8 mouse cellular contexts compared by ENCODE assay signal in genomic region chr2:181457831-181458230, GRCm38 (mm10). TPM values are rescaled to one million over a fixed set of nuclear protein-coding genes. Genes with fewer than 3 reads are reported as not detected.
DNase-seq lines count a peak whose midpoint lies in the region; ATAC-seq and TF ChIP-seq lines count a peak whose summit lies in the region.

No protein-coding gene starts in this region.

- H3K9me3 ChIP-seq in forebrain, embryonic 16.5 days (ENCODE audit: control insufficient read depth, low read length), result no peaks in the 10 kb centered on the region
- H3K9me3 ChIP-seq in limb, embryonic 12.5 days, result no peaks in the 10 kb centered on the region

- peak overlapping the region; percentile 81 for H3K4me2 ChIP-seq in forebrain, embryonic 16.5 days (ENCODE audit: low read length)
- peak overlapping the region; percentile 99 for H3K4me2 ChIP-seq in limb, embryonic 12.5 days

- H3K27ac ChIP-seq in kidney, adult 2 months (ENCODE audit: insufficient read depth, low read depth, low read length), result no peak overlapping the region
- H3K27ac ChIP-seq in forebrain, embryonic 16.5 days (ENCODE audit: low read length), result no peak overlapping the region
- no peak overlapping the region for H3K27ac ChIP-seq in limb, embryonic 12.5 days
- H3K27ac ChIP-seq in olfactory bulb, adult 2 months (ENCODE audit: insufficient read depth, low read depth, low read length), result no peak overlapping the region

- H3K27me3 ChIP-seq in kidney, adult 2 months (replicated peaks; ENCODE audit: control insufficient read depth, insufficient read depth, low read length), result no peaks in the 10 kb centered on the region
- H3K27me3 ChIP-seq in forebrain, embryonic 16.5 days (replicated peaks; ENCODE audit: control insufficient read depth, insufficient read depth, low read length), result peaks cover 23% of the 10 kb centered on the region
- H3K27me3 ChIP-seq in limb, embryonic 12.5 days, result peaks cover 49% of the 10 kb centered on the region

- peak overlapping the region; percentile 95 for H3K4me3 ChIP-seq in kidney, adult 2 months (ENCODE audit: insufficient read depth, low read depth, low read length)
- peak overlapping the region; percentile 75 for H3K4me3 ChIP-seq in forebrain, embryonic 16.5 days (replicated peaks; ENCODE audit: low read length)
- peak overlapping the region; percentile 94 for H3K4me3 ChIP-seq in limb, embryonic 12.5 days (replicated peaks)
- peak overlapping the region; percentile 37 for H3K4me3 ChIP-seq in olfactory bulb, adult 2 months (ENCODE audit: insufficient read depth, low read depth, low read length)

- no peak for TF ChIP-seq POLR2A in kidney, adult 2 months (IDR thresholded peaks at IDR 0.05; ENCODE audit: low read depth, low read length)
- no peak for TF ChIP-seq POLR2A in brain, embryonic 14.5 days (IDR thresholded peaks at IDR 0.05; ENCODE audit: borderline replicate concordance, extremely low read depth, insufficient read depth, insufficient read length, poor library complexity, severe bottlenecking)
- no peak for TF ChIP-seq POLR2A in olfactory bulb, adult 2 months (IDR thresholded peaks at IDR 0.05; ENCODE audit: insufficient read depth, low read depth, low read length)

- no peak for ATAC-seq in forebrain, embryonic 16.5 days
- no peak for ATAC-seq in limb, embryonic 12.5 days (ENCODE audit: insufficient number of reproducible peaks, insufficient read depth, low FRiP score, low TSS enrichment, low read depth)

- no peaks in the 10 kb centered on the region for H3K36me3 ChIP-seq in kidney, adult 2 months (ENCODE audit: control insufficient read depth, insufficient read depth, low read length)
- H3K36me3 ChIP-seq in forebrain, embryonic 16.5 days (ENCODE audit: control insufficient read depth, insufficient read depth), result no peaks in the 10 kb centered on the region
- no peaks in the 10 kb centered on the region for H3K36me3 ChIP-seq in limb, embryonic 12.5 days

- H3K9ac ChIP-seq in forebrain, embryonic 16.5 days (replicated peaks; ENCODE audit: low read depth, low read length), result no peak overlapping the region
- H3K9ac ChIP-seq in limb, embryonic 12.5 days (replicated peaks), result no peak overlapping the region

- H3K4me1 ChIP-seq in kidney, adult 2 months (ENCODE audit: control insufficient read depth, insufficient read depth, low read length), result no peaks in the 10 kb centered on the region
- H3K4me1 ChIP-seq in forebrain, embryonic 16.5 days (replicated peaks; ENCODE audit: control insufficient read depth, insufficient read depth, low read length), result peaks cover 19% of the 10 kb centered on the region
- H3K4me1 ChIP-seq in limb, embryonic 12.5 days (replicated peaks), result peaks cover 19% of the 10 kb centered on the region
- peaks cover 9% of the 10 kb centered on the region for H3K4me1 ChIP-seq in olfactory bulb, adult 2 months (ENCODE audit: control insufficient read depth, insufficient read depth, low read length)

- WGBS in kidney, adult 2 months, result 8% methylated on average over 15 of the region's 15 CpGs
- WGBS in forebrain, embryonic 16.5 days, result 2% methylated on average over 15 of the region's 15 CpGs
- 5% methylated on average over 15 of the region's 15 CpGs for WGBS in limb, embryonic 12.5 days
- 2% methylated on average over 15 of the region's 15 CpGs for WGBS in olfactory bulb, adult 2 months

- DNase-seq in kidney, adult 2 months, result peak; percentile 38
- no peak for DNase-seq in kidney, adult 8-10 months
- DNase-seq in brain, embryonic 14.5 days (ENCODE audit: low read depth), result peak; percentile 25
- no peak for DNase-seq in spleen, adult 12 weeks (ENCODE audit: low spot score)
- no peak for DNase-seq in c-Kit-positive CD71-positive TER-119-positive erythroid progenitor cells, embryonic 14.5 days (ENCODE audit: low spot score)

- no peak for TF ChIP-seq CTCF in kidney, adult 2 months (conservative IDR thresholded peaks at IDR 0.05; ENCODE audit: insufficient read depth, insufficient read length, low read depth, low read length)
- TF ChIP-seq CTCF in brain, embryonic 14.5 days (IDR thresholded peaks at IDR 0.05; ENCODE audit: borderline replicate concordance, extremely low read depth, insufficient read depth, insufficient read length), result no peak
- TF ChIP-seq CTCF in olfactory bulb, adult 2 months (IDR thresholded peaks at IDR 0.05; ENCODE audit: insufficient read depth, low read depth, low read length), result no peak

RNA-seq across cellular contexts. Expression of gene Zbtb46, which starts 1.4 kb away (rescaled TPM):
- 7.7 and 8.0 TPM in 2 replicates for polyA plus RNA-seq in kidney, adult 2 months (2012; rRNA removed)
- polyA plus RNA-seq in brain, embryonic 14.5 days (2012; rRNA removed), result 12.1 and 18.4 TPM in 2 replicates
- 9.5 and 11.9 TPM in 2 replicates for polyA plus RNA-seq in forebrain, embryonic 16.5 days (2015; fragmentation: Nextera tagmentation; extraction: Ambion mirVana)
- 8.3 and 9.1 TPM in 2 replicates for polyA plus RNA-seq in limb, embryonic 12.5 days (2016; fragmentation: Nextera tagmentation; extraction: Ambion mirVana)
- not detected in 2 replicates for polyA plus RNA-seq in olfactory bulb, adult 2 months (2012; ENCODE audit: insufficient read depth, insufficient read length, low replicate concordance, missing spikeins)

RNA-seq across cellular contexts. Expression of gene Abhd16b, which starts 35.2 kb away (rescaled TPM):
- polyA plus RNA-seq in kidney, adult 2 months (2012; rRNA removed), result not detected in 2 replicates
- polyA plus RNA-seq in brain, embryonic 14.5 days (2012; rRNA removed), result not detected in 2 replicates
- polyA plus RNA-seq in forebrain, embryonic 16.5 days (2015; fragmentation: Nextera tagmentation; extraction: Ambion mirVana), result not detected in 2 replicates
- not detected in 2 replicates for polyA plus RNA-seq in limb, embryonic 12.5 days (2016; fragmentation: Nextera tagmentation; extraction: Ambion mirVana)
- not detected in 2 replicates for polyA plus RNA-seq in olfactory bulb, adult 2 months (2012; ENCODE audit: insufficient read depth, insufficient read length, low replicate concordance, missing spikeins)

RNA-seq across cellular contexts. Expression of gene Tpd52l2, which starts 39.1 kb away (rescaled TPM):
- polyA plus RNA-seq in kidney, adult 2 months (2012; rRNA removed), result 35.2 and 41.5 TPM in 2 replicates
- polyA plus RNA-seq in brain, embryonic 14.5 days (2012; rRNA removed), result 94.9 and 118 TPM in 2 replicates
- polyA plus RNA-seq in forebrain, embryonic 16.5 days (2015; fragmentation: Nextera tagmentation; extraction: Ambion mirVana), result 135 and 139 TPM in 2 replicates
- 151 and 165 TPM in 2 replicates for polyA plus RNA-seq in limb, embryonic 12.5 days (2016; fragmentation: Nextera tagmentation; extraction: Ambion mirVana)
- 317 TPM in 1 of 2 replicates, not detected in the other for polyA plus RNA-seq in olfactory bulb, adult 2 months (2012; ENCODE audit: insufficient read depth, insufficient read length, low replicate concordance, missing spikeins)

Comparison
In these comparisons a context has a peak if more than half of its experiments do, and no peak if none do; other contexts are left out.
1. DNase-seq: peak in kidney, adult 2 months (single experiment) and brain, embryonic 14.5 days (single experiment); none in kidney, adult 8-10 months (0 of 2), spleen, adult 12 weeks (single experiment) and c-Kit-positive CD71-positive TER-119-positive erythroid progenitor cells, embryonic 14.5 days (single experiment).
2. H3K4me3 ChIP-seq: peak in every context shown above with its lines; median percentile 95 in kidney, adult 2 months; 94 in limb, embryonic 12.5 days; 75 in forebrain, embryonic 16.5 days; 37 in olfactory bulb, adult 2 months.